Mouse (Mus musculus) stomach, embryonic 16.5 days (tissue): Measurements from ENCODE around the gene Ttc8. TPM values are rescaled to one million over a fixed set of nuclear protein-coding genes. Genes with fewer than 3 reads are reported as not detected.

ENCODE experiments used
- ATAC-seq: fragments of 200-750 bp; cut with Nextera tagmentation; 2 replicates; pipeline ENCODE4 v1.8.0; 2017; ENCODE audit warnings: moderate number of reproducible peaks, moderate TSS enrichment; ENCODE audit not compliant: insufficient read depth, low FRiP score
- H3K27ac ChIP-seq: fragments of 300-500 bp; sonication (generic); 2 replicates; pipeline ENCODE4 v1.5.1; 2014; ENCODE audit warnings: low read length
- H3K27me3 ChIP-seq: fragments of 300-500 bp; sonication (generic); 2 replicates; pipeline ENCODE4 v1.6.1; 2014; ENCODE audit warnings: low read length, control low read depth, mixed read lengths; ENCODE audit not compliant: control insufficient read depth, insufficient read depth
- H3K36me3 ChIP-seq: fragments of 300-500 bp; sonication (generic); 2 replicates; pipeline ENCODE4 v1.6.1; 2014; ENCODE audit warnings: low read length; ENCODE audit not compliant: control insufficient read depth, insufficient read depth
- H3K4me1 ChIP-seq: fragments of 300-500 bp; sonication (generic); 2 replicates; pipeline ENCODE4 v1.6.1; 2014; ENCODE audit warnings: low read length, control low read depth, mixed read lengths; ENCODE audit not compliant: control insufficient read depth, insufficient read depth
- H3K4me2 ChIP-seq: fragments of 300-500 bp; sonication (generic); 2 replicates; pipeline ENCODE4 v1.6.1; 2014; ENCODE audit warnings: low read depth, low read length, mixed read lengths
- H3K4me3 ChIP-seq: fragments of 300-500 bp; sonication (generic); replicated peaks from 2 replicates; pipeline ENCODE4 v1.5.1; 2014; ENCODE audit warnings: mild to moderate bottlenecking, low read length
- H3K9ac ChIP-seq: fragments of 300-500 bp; sonication (generic); 2 replicates; pipeline ENCODE4 v1.6.1; 2014; ENCODE audit warnings: low read length
- H3K9me3 ChIP-seq: fragments of 300-500 bp; sonication (generic); replicated peaks from 2 replicates; pipeline ENCODE4 v1.6.1; 2016; ENCODE audit warnings: low read length, control low read depth; ENCODE audit not compliant: control insufficient read depth
- WGBS: fragments of 180-500 bp; shearing (Covaris S2); extraction: QIAGEN DNeasy Blood & Tissue Kit; methylation state at CpG from one replicate; pipeline ENCODE4 v1.1.7; 2014; 5-methylcytosine and 5-hydroxymethylcytosine counted together
- polyA plus RNA-seq: library from polyadenylated mRNA; unstranded; fragments of >200 nt; fragmentation: Nextera tagmentation; extraction: Ambion mirVana; gene quantifications from 2 replicates; pipeline ENCODE4 v1.2.1, GENCODE M21; 2015

The Ttc8 gene
- polyA plus RNA-seq, 1 experiment from 2014 or later = 22.8 TPM

DNA sequence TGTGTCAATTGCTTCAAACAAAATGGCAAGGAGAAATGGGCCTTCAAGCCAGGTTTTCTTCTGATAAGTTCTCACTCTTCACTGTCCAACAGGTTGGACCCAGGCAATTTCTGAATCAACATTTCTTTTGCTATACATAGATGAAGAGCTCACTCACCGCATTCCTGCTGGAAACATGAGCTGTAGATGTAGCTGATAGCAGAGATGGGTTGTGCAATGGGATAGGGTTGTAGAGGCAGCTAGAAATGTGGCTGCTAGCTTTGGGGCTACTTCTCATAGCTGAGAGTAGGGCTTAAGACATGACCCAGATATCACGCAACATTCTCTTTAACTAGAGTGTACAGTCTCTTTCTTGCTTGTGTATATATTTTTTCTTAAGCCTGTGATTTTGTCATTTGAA is 84.4 kb downstream of the Ttc8 start:
- ATAC-seq = no peak
- no peak overlapping the region for H3K27ac ChIP-seq
- H3K27me3 ChIP-seq = no peaks in the 10 kb centered on the region
- H3K4me3 ChIP-seq = no peak overlapping the region
- H3K9ac ChIP-seq = no peak overlapping the region
- 88% methylated on average over 2 of the region's 2 CpGs for WGBS
- H3K36me3 ChIP-seq = no peaks in the 10 kb centered on the region
- no peak overlapping the region for H3K4me2 ChIP-seq
- no peaks in the 10 kb centered on the region for H3K9me3 ChIP-seq
- H3K4me1 ChIP-seq = no peaks in the 10 kb centered on the region

DNA sequence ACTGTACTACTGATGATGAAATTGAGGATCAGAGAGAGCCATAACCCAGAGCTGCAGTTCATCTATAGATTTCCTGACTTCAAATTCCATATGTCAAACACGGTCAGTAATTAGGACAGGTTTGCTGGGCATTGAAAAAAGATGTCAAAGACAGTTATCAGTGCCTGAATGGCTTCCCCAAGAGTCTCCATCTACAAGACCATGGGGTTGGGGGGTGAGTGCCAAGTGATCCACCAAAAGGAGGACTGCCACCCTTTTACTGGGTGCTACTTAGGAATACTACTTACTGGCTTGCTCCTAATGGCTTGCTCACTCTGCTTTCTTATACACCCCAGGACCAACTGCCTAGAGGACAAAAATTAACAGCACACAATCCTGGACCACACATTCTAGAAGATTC is 88.4 kb downstream of the Ttc8 start:
- Histone ChIP-seq H3K4me3 (no peak overlapping the region), H3K36me3 (no peaks in the 10 kb centered on the region), H3K9me3 (no peaks in the 10 kb centered on the region), H3K27ac (no peak overlapping the region), H3K4me2 (no peak overlapping the region), H3K9ac (no peak overlapping the region), H3K4me1 (no peaks in the 10 kb centered on the region), H3K27me3 (no peaks in the 10 kb centered on the region)
- no peak for ATAC-seq
- 92% methylated on average over 1 of the region's 1 CpGs for WGBS

DNA sequence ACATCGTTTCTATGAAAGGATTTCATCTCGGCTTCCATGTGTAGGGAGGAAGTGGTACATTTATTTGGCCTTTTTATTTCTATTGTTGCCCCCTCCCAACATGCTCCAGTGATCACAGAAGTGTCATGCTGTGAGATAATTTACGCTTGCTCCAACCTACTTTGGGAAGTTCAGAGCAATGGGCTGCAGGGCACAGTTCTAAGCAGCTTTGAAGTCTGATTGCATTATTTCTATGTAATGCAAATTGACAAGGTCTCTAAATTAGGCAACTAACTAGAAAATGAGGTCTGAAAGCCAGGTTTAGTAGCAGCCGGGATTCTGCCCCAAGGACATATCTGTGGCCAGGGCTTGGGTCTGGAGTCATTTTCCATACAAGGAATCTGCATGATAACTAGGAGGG is 89.1 kb downstream of the Ttc8 start:
- no peak for ATAC-seq
- Histone ChIP-seq H3K27ac (no peak overlapping the region), H3K4me3 (no peak overlapping the region), H3K27me3 (no peaks in the 10 kb centered on the region), H3K36me3 (no peaks in the 10 kb centered on the region), H3K4me2 (no peak overlapping the region), H3K4me1 (no peaks in the 10 kb centered on the region), H3K9me3 (no peaks in the 10 kb centered on the region), H3K9ac (no peak overlapping the region)
- WGBS = 76% methylated on average over 4 of the region's 4 CpGs

DNA sequence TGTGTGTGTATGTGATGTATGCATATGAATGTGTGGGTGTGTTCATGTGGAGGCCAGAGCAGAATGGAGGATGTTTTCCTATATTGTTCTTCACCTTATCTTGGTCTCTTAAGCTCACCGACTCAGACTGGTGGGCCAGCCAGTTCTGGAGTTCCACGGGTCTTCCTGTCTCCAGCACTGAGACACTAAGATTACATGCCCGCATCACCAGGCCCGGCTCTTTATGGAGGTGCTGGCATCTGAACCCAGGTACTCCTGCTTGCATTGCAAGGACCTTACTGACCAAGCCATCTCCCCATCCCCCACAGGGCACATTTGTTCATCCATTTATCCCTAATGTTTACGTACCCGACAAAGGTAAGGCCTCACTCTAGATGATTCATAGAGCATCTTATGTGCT is 89.7 kb downstream of the Ttc8 start:
- Histone ChIP-seq H3K4me2 (no peak overlapping the region), H3K4me3 (no peak overlapping the region), H3K27me3 (no peaks in the 10 kb centered on the region), H3K4me1 (no peaks in the 10 kb centered on the region), H3K27ac (no peak overlapping the region), H3K9ac (no peak overlapping the region), H3K9me3 (no peaks in the 10 kb centered on the region), H3K36me3 (no peaks in the 10 kb centered on the region)
- 70% methylated on average over 6 of the region's 6 CpGs for WGBS
- no peak for ATAC-seq

DNA sequence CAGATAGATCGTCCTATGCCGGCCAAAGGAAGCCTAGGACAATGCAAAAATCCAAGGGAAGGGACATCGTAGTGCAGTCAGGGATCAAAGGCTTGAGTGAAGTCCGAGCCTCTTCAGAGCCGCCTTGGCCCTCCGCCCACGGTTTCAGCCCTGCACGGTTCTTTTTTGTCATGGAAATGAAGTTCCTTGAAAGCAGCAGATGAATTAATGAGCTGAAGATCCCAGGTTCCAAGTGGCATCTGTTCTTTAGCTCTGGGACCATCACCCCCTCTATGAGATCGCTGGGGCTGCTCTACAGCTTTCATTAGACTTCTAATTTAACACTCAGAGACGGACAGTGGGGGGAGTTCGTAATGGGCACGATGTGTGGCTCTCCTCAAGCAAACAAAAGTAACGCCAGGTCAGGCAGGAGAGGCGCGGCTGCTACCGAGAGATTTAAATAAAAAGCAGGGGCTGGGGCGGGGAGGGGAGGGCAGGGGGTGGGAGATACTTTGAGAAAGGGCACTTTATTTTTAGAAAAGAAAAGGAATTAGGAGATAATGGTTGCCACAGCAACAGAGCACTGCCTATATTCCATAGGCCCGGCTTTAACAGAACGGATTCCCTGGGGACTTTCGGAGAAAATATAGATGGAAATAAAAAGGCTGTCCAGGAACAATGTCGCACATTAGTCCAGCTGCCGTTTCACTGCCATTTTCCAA is 90.9 kb downstream of the Ttc8 start:
- Histone ChIP-seq H3K9me3 (no peaks in the 10 kb centered on the region), H3K4me3 (no peak overlapping the region), H3K4me2 (peak overlapping the region; percentile 23), H3K4me1 (no peaks in the 10 kb centered on the region), H3K27ac (no peak overlapping the region), H3K27me3 (no peaks in the 10 kb centered on the region), H3K36me3 (no peaks in the 10 kb centered on the region), H3K9ac (no peak overlapping the region)
- ATAC-seq = no peak
- WGBS = 13% methylated on average over 22 of the region's 22 CpGs

DNA sequence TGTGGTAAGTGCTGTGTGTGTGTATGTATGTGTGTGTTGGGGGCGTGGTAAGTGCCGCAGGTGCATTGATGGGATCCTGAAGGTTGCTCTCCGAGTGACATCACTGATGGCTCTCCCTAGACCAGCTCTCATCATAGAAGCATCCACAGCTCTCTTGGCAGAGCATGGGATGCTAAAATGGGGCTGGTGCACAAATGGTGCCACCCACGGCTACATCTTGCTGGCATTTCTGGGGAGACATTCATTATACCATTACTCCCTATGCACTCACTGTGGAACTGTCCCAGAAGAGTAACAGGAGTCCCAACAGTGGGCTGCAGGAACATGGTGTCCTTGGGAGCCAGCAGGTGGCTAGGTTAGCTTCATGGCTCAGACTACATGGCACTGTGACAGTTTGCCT is 95.5 kb downstream of the Ttc8 start:
- no peaks in the 10 kb centered on the region for H3K36me3 ChIP-seq
- ATAC-seq = no peak

DNA sequence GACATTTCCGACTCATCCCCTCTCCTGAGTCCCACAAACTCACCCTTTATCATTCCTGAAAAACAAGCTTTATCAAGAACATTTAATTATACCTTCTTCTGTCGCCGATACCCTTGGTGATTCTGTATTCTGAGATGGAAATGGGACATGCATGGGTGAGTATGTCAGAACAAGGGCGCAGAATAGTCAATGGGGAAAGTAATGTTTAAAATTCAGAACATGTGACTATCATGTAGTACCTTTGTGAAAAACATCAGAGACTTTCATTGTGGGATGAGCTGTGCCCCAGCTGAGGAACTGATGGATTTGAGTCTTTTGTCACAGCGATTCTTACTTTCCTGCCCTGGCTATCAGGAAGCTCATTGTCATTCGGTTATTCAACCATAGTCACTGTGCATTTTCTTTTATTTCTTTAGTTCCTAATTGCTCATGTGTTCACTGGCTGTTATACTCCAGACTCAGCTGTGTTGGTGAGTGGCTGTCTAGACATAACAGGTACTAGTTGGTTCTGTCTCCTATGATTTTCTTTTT is 104.1 kb downstream of the Ttc8 start:
- 85% methylated on average over 6 of the region's 6 CpGs for WGBS
- no peak overlapping the region for H3K9ac ChIP-seq
- H3K27me3 ChIP-seq = no peaks in the 10 kb centered on the region
- no peak overlapping the region for H3K27ac ChIP-seq
- H3K4me2 ChIP-seq = no peak overlapping the region
- no peaks in the 10 kb centered on the region for H3K36me3 ChIP-seq
- H3K9me3 ChIP-seq = no peaks in the 10 kb centered on the region
- H3K4me3 ChIP-seq = no peak overlapping the region
- no peak for ATAC-seq
- H3K4me1 ChIP-seq = no peaks in the 10 kb centered on the region

More for the DNA sequence above, 95.5 kb downstream of the Ttc8 start:
- no peak overlapping the region for H3K9ac ChIP-seq
- no peaks in the 10 kb centered on the region for H3K27me3 ChIP-seq
- H3K27ac ChIP-seq = no peak overlapping the region
- H3K4me1 ChIP-seq = no peaks in the 10 kb centered on the region
- no peaks in the 10 kb centered on the region for H3K9me3 ChIP-seq
- no peak overlapping the region for H3K4me3 ChIP-seq
- 86% methylated on average over 4 of the region's 4 CpGs for WGBS
- no peak overlapping the region for H3K4me2 ChIP-seq

DNA sequence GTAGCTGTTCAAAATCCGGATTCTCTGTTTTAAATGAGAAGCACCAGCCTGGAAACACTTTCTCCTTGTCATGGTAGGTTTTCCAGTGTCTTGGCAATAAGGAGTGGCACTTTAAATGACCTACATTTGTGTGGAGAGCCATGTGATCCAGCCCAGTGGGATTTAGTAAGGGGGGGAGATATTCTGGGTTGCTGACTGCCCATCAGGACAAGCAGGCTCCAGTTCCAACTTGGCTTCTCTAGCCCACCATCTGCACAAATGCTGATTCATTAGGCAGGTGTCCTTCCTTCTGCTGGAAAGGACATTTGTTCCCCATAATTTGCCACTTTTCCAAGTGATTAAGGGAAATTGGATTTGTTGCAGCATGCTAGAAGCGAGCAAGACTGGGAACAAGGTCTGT is 105.9 kb downstream of the Ttc8 start:
- ATAC-seq = no peak
- Histone ChIP-seq H3K4me1 (no peaks in the 10 kb centered on the region), H3K27me3 (no peaks in the 10 kb centered on the region), H3K36me3 (no peaks in the 10 kb centered on the region), H3K4me2 (no peak overlapping the region), H3K27ac (no peak overlapping the region), H3K9ac (no peak overlapping the region), H3K4me3 (no peak overlapping the region), H3K9me3 (no peaks in the 10 kb centered on the region)
- 74% methylated on average over 2 of the region's 2 CpGs for WGBS

DNA sequence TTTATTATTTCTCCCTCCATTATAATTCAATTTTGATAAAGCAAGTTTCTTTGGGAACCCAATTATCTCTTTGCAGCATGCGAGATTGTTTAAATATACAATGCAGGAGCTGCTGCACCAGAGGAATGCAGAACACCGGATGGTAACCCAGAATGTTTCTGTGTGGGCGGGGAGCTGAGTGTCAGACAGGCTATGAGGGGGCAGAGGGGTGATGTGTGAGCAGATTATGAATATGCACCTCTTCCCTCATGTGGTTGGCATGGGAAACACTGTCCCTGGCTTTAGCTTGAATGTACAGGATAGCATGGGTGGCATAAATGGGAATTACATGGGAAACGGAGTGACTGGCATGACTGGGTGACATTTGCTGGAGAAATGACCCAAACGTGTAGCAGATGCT is 108.3 kb downstream of the Ttc8 start:
- no peak for ATAC-seq
- no peak overlapping the region for H3K4me3 ChIP-seq
- H3K36me3 ChIP-seq = no peaks in the 10 kb centered on the region
- no peaks in the 10 kb centered on the region for H3K9me3 ChIP-seq
- H3K27ac ChIP-seq = no peak overlapping the region
- H3K27me3 ChIP-seq = no peaks in the 10 kb centered on the region
- H3K4me2 ChIP-seq = no peak overlapping the region
- H3K4me1 ChIP-seq = no peaks in the 10 kb centered on the region
- no peak overlapping the region for H3K9ac ChIP-seq
- WGBS = 37% methylated on average over 5 of the region's 5 CpGs
